Mouse (Mus musculus): ENCODE measurements at regions not wholly inside any gene's neighbourhood (a gene's known extent, or its start where the extent isn't known, plus 50 kb on each side); places are given as distances from the start of the nearest gene placed in this dataset.
A peak's percentile ranks its signal among the peaks of the same experiment; 100 is the strongest.

GRCm38 (mm10) chr5:106276186-106276585 lies 181.8 kb downstream of the Barhl2 start:
- H3K4me2 ChIP-seq (replicated peaks): no peak overlapping the region
- H3K36me3 ChIP-seq: no peaks in the 10 kb centered on the region
- no peaks in the 10 kb centered on the region for H3K4me1 ChIP-seq
- no peak overlapping the region for H3K4me3 ChIP-seq
- 3% methylated on average over 2 of the region's 2 CpGs for WGBS
- H3K9ac ChIP-seq (replicated peaks): no peak overlapping the region
- H3K27ac ChIP-seq (replicated peaks): no peak overlapping the region
- 0 out of 2 replicates have a peak, but pooled peaks cover 5% of the 10 kb centered on the region for H3K9me3 ChIP-seq
- no peak for ATAC-seq (ENCODE audit: low FRiP score, low read depth)
- no peaks in the 10 kb centered on the region; the same call in 1 of the 2 replicates for H3K27me3 ChIP-seq

GRCm38 (mm10) chr5:106274617-106275016 lies 183.3 kb downstream of the Barhl2 start:
- 26% methylated on average over 10 of the region's 10 CpGs for WGBS
- Histone ChIP-seq H3K4me3 (no peak overlapping the region; the same call in 1 of the 2 replicates), H3K36me3 (no peaks in the 10 kb centered on the region), H3K4me1 (no peaks in the 10 kb centered on the region), H3K4me2 (replicated peaks) (peak overlapping the region; percentile 31), H3K9me3 (0 out of 2 replicates have a peak, but pooled peaks cover under 1% of the 10 kb centered on the region), H3K9ac (replicated peaks) (no peak overlapping the region), H3K27ac (replicated peaks) (no peak overlapping the region), H3K27me3 (no peaks in the 10 kb centered on the region; the same call in 1 of the 2 replicates)
- no peak for ATAC-seq (ENCODE audit: low FRiP score, low read depth)

- no peak overlapping the region for H3K4me3 ChIP-seq
- WGBS: 65% methylated on average over 2 of the region's 2 CpGs
- no peak overlapping the region for H3K4me2 ChIP-seq (replicated peaks)
- H3K27me3 ChIP-seq: no peaks in the 10 kb centered on the region
- no peak overlapping the region for H3K9ac ChIP-seq (replicated peaks)
- H3K9me3 ChIP-seq: no peaks in the 10 kb centered on the region
- no peak for ATAC-seq (ENCODE audit: low FRiP score, low read depth)
- no peak overlapping the region for H3K27ac ChIP-seq (replicated peaks)
- H3K36me3 ChIP-seq: no peaks in the 10 kb centered on the region
- H3K4me1 ChIP-seq: no peaks in the 10 kb centered on the region
These were observed 193.4 kb downstream of the Barhl2 start for GRCm38 (mm10) chr5:106264536-106264935.

- Histone ChIP-seq H3K4me2 (replicated peaks) (no peak overlapping the region), H3K27ac (replicated peaks) (no peak overlapping the region), H3K27me3 (no peaks in the 10 kb centered on the region), H3K9ac (replicated peaks) (no peak overlapping the region), H3K4me3 (no peak overlapping the region), H3K4me1 (no peaks in the 10 kb centered on the region), H3K9me3 (no peaks in the 10 kb centered on the region), H3K36me3 (no peaks in the 10 kb centered on the region)
- WGBS: 82% methylated on average over 1 of the region's 1 CpGs
- no peak for ATAC-seq (ENCODE audit: low FRiP score, low read depth)
These were observed 200.8 kb downstream of the Barhl2 start for GRCm38 (mm10) chr5:106257179-106257578.

GRCm38 (mm10) chr5:106229154-106229553 lies 228.8 kb downstream of the Barhl2 start:
- Histone ChIP-seq H3K4me1 (peaks cover 2% of the 10 kb centered on the region; the same call in 1 of the 2 replicates), H3K9me3 (no peaks in the 10 kb centered on the region), H3K4me3 (no peak overlapping the region), H3K4me2 (replicated peaks) (no peak overlapping the region), H3K27ac (replicated peaks) (no peak overlapping the region), H3K9ac (replicated peaks) (no peak overlapping the region), H3K36me3 (no peaks in the 10 kb centered on the region), H3K27me3 (no peaks in the 10 kb centered on the region)
- WGBS: 75% methylated on average over 3 of the region's 3 CpGs
- no peak for ATAC-seq (ENCODE audit: low FRiP score, low read depth)

GRCm38 (mm10) chr5:106224141-106224540 lies 233.8 kb downstream of the Barhl2 start:
- no peak overlapping the region for H3K27ac ChIP-seq (replicated peaks)
- no peak overlapping the region for H3K4me2 ChIP-seq (replicated peaks)
- no peaks in the 10 kb centered on the region for H3K9me3 ChIP-seq
- 69% methylated on average over 7 of the region's 7 CpGs for WGBS
- H3K4me3 ChIP-seq: no peak overlapping the region
- no peak overlapping the region for H3K9ac ChIP-seq (replicated peaks)
- peaks cover 2% of the 10 kb centered on the region; the same call in 1 of the 2 replicates for H3K4me1 ChIP-seq
- ATAC-seq (ENCODE audit: low FRiP score, low read depth): no peak
- no peaks in the 10 kb centered on the region for H3K27me3 ChIP-seq
- no peaks in the 10 kb centered on the region for H3K36me3 ChIP-seq

GRCm38 (mm10) chr5:106209543-106209942 lies 248.4 kb downstream of the Barhl2 start:
- 85% methylated on average over 5 of the region's 5 CpGs for WGBS
- no peak overlapping the region for H3K27ac ChIP-seq (replicated peaks)

GRCm38 (mm10) chr5:106207706-106208105 lies 250.3 kb downstream of the Barhl2 start:
- Histone ChIP-seq H3K4me2 (replicated peaks) (no peak overlapping the region), H3K36me3 (no peaks in the 10 kb centered on the region), H3K4me3 (no peak overlapping the region), H3K27me3 (no peaks in the 10 kb centered on the region), H3K9me3 (no peaks in the 10 kb centered on the region), H3K4me1 (peaks cover 15% of the 10 kb centered on the region), H3K9ac (replicated peaks) (no peak overlapping the region), H3K27ac (replicated peaks) (no peak overlapping the region)
- no peak for ATAC-seq (ENCODE audit: low FRiP score, low read depth)
- 80% methylated on average over 6 of the region's 6 CpGs for WGBS

More at GRCm38 (mm10) chr5:106209543-106209942, 248.4 kb downstream of the Barhl2 start:
- H3K27me3 ChIP-seq: no peaks in the 10 kb centered on the region
- no peaks in the 10 kb centered on the region for H3K9me3 ChIP-seq
- H3K4me2 ChIP-seq (replicated peaks): no peak overlapping the region
- ATAC-seq (ENCODE audit: low FRiP score, low read depth): no peak
- no peak overlapping the region for H3K9ac ChIP-seq (replicated peaks)
- no peaks in the 10 kb centered on the region for H3K36me3 ChIP-seq
- no peak overlapping the region for H3K4me3 ChIP-seq
- H3K4me1 ChIP-seq: peaks cover 15% of the 10 kb centered on the region

- Histone ChIP-seq H3K27ac (replicated peaks) (0 out of 2 replicates have a peak overlapping the region, but pooled peaks have one; percentile 30), H3K9me3 (no peaks in the 10 kb centered on the region), H3K27me3 (no peaks in the 10 kb centered on the region), H3K4me1 (peaks cover 15% of the 10 kb centered on the region), H3K36me3 (no peaks in the 10 kb centered on the region), H3K4me3 (no peak overlapping the region), H3K9ac (replicated peaks) (no peak overlapping the region), H3K4me2 (replicated peaks) (0 out of 2 replicates have a peak overlapping the region, but pooled peaks have one; percentile 15)
- WGBS: 9% methylated on average over 6 of the region's 6 CpGs
- ATAC-seq (ENCODE audit: low FRiP score, low read depth): no peak
These were observed 252.2 kb downstream of the Barhl2 start for GRCm38 (mm10) chr5:106205724-106206123.

GRCm38 (mm10) chr5:106200631-106201030 lies 257.3 kb downstream of the Barhl2 start:
- Histone ChIP-seq H3K27ac (replicated peaks) (no peak overlapping the region), H3K4me2 (replicated peaks) (no peak overlapping the region), H3K9ac (replicated peaks) (no peak overlapping the region), H3K4me1 (peaks cover 7% of the 10 kb centered on the region), H3K27me3 (no peaks in the 10 kb centered on the region), H3K36me3 (no peaks in the 10 kb centered on the region), H3K4me3 (no peak overlapping the region), H3K9me3 (no peaks in the 10 kb centered on the region)
- 82% methylated on average over 16 of the region's 16 CpGs for WGBS
- ATAC-seq (ENCODE audit: low FRiP score, low read depth): no peak

GRCm38 (mm10) chr5:106199061-106199460 lies 258.9 kb downstream of the Barhl2 start:
- H3K4me3 ChIP-seq: no peak overlapping the region
- no peaks in the 10 kb centered on the region for H3K9me3 ChIP-seq
- H3K36me3 ChIP-seq: no peaks in the 10 kb centered on the region
- H3K4me1 ChIP-seq: no peaks in the 10 kb centered on the region
- H3K9ac ChIP-seq (replicated peaks): no peak overlapping the region
- no peak for ATAC-seq (ENCODE audit: low FRiP score, low read depth)
- WGBS: 80% methylated on average over 3 of the region's 3 CpGs
- H3K4me2 ChIP-seq (replicated peaks): no peak overlapping the region
- H3K27ac ChIP-seq (replicated peaks): no peak overlapping the region
- H3K27me3 ChIP-seq: no peaks in the 10 kb centered on the region

- no peaks in the 10 kb centered on the region for H3K36me3 ChIP-seq
- no peak for ATAC-seq (ENCODE audit: low FRiP score, low read depth)
- no peaks in the 10 kb centered on the region for H3K27me3 ChIP-seq
- no peak overlapping the region for H3K27ac ChIP-seq (replicated peaks)
- H3K4me2 ChIP-seq (replicated peaks): no peak overlapping the region
- 93% methylated on average over 11 of the region's 11 CpGs for WGBS
- H3K9me3 ChIP-seq: no peaks in the 10 kb centered on the region
- no peak overlapping the region for H3K4me3 ChIP-seq
- no peaks in the 10 kb centered on the region for H3K4me1 ChIP-seq
- H3K9ac ChIP-seq (replicated peaks): no peak overlapping the region
These were observed 266.8 kb downstream of the Barhl2 start for GRCm38 (mm10) chr5:106191141-106191540.

GRCm38 (mm10) chr5:106181726-106182125 lies 276.2 kb downstream of the Barhl2 start:
- no peak for ATAC-seq (ENCODE audit: low FRiP score, low read depth)
- Histone ChIP-seq H3K9me3 (no peaks in the 10 kb centered on the region), H3K36me3 (no peaks in the 10 kb centered on the region), H3K27me3 (no peaks in the 10 kb centered on the region; the same call in 1 of the 2 replicates), H3K9ac (replicated peaks) (no peak overlapping the region), H3K4me1 (no peaks in the 10 kb centered on the region), H3K4me3 (no peak overlapping the region), H3K4me2 (replicated peaks) (no peak overlapping the region), H3K27ac (replicated peaks) (no peak overlapping the region)
- WGBS: 91% methylated on average over 23 of the region's 23 CpGs

All from midbrain, embryonic 12.5 days (tissue).